Mouse (Mus musculus): ENCODE measurements around the gene Qtrt2. TPM values are rescaled to one million over a fixed set of nuclear protein-coding genes. Genes with fewer than 3 reads are reported as not detected.

Gene Qtrt2
- polyA plus RNA-seq, 1 experiment from 2014 or later, result 27.7 TPM

- H3K27me3 ChIP-seq (replicated peaks; ENCODE audit: control insufficient read depth, insufficient read depth, low read length), result no peaks in the 10 kb centered on the region
- DNase-seq (ENCODE audit: low spot score), result peak; percentile 36
- 65% methylated on average over 3 of the region's 3 CpGs for WGBS
- H3K4me2 ChIP-seq (ENCODE audit: low read length), result no peak overlapping the region
- H3K4me3 ChIP-seq (ENCODE audit: low read depth, low read length), result no peak overlapping the region
- no peaks in the 10 kb centered on the region for H3K4me1 ChIP-seq (ENCODE audit: control insufficient read depth, insufficient read depth, low read length)
- H3K36me3 ChIP-seq (ENCODE audit: control insufficient read depth, insufficient read depth, low read length), result no peaks in the 10 kb centered on the region
- no peak overlapping the region for H3K9ac ChIP-seq (ENCODE audit: low read length)
- peak; percentile 58; the same call in 1 of the 2 replicates for ATAC-seq
- H3K9me3 ChIP-seq (replicated peaks; ENCODE audit: control insufficient read depth, low read length), result no peaks in the 10 kb centered on the region
- H3K27ac ChIP-seq (ENCODE audit: low read depth, low read length), result no peak overlapping the region
Measured at GRCm38 (mm10) chr16:43827492-43827891, 99.1 kb downstream of the Qtrt2 start.

- no peak for DNase-seq (ENCODE audit: low spot score)
Measured at GRCm38 (mm10) chr16:43818404-43818803, 108.2 kb downstream of the Qtrt2 start.

GRCm38 (mm10) chr16:43816321-43816720, 110.3 kb downstream of the Qtrt2 start:
- Histone ChIP-seq H3K4me3 (ENCODE audit: low read depth, low read length) (no peak overlapping the region), H3K4me1 (ENCODE audit: control insufficient read depth, insufficient read depth, low read length) (no peaks in the 10 kb centered on the region), H3K4me2 (ENCODE audit: low read length) (no peak overlapping the region), H3K36me3 (ENCODE audit: control insufficient read depth, insufficient read depth, low read length) (no peaks in the 10 kb centered on the region), H3K27me3 (replicated peaks; ENCODE audit: control insufficient read depth, insufficient read depth, low read length) (no peaks in the 10 kb centered on the region), H3K9me3 (replicated peaks; ENCODE audit: control insufficient read depth, low read length) (no peaks in the 10 kb centered on the region), H3K9ac (ENCODE audit: low read length) (no peak overlapping the region), H3K27ac (ENCODE audit: low read depth, low read length) (no peak overlapping the region)
- no peak for DNase-seq (ENCODE audit: low spot score)
- no peak for ATAC-seq
- WGBS, result 72% methylated on average over 5 of the region's 5 CpGs

More at GRCm38 (mm10) chr16:43818404-43818803, 108.2 kb downstream of the Qtrt2 start:
- Histone ChIP-seq H3K4me2 (ENCODE audit: low read length) (no peak overlapping the region), H3K36me3 (ENCODE audit: control insufficient read depth, insufficient read depth, low read length) (no peaks in the 10 kb centered on the region), H3K4me1 (ENCODE audit: control insufficient read depth, insufficient read depth, low read length) (no peaks in the 10 kb centered on the region), H3K9me3 (replicated peaks; ENCODE audit: control insufficient read depth, low read length) (no peaks in the 10 kb centered on the region), H3K4me3 (ENCODE audit: low read depth, low read length) (no peak overlapping the region), H3K9ac (ENCODE audit: low read length) (no peak overlapping the region), H3K27ac (ENCODE audit: low read depth, low read length) (no peak overlapping the region), H3K27me3 (replicated peaks; ENCODE audit: control insufficient read depth, insufficient read depth, low read length) (no peaks in the 10 kb centered on the region)
- 97% methylated on average over 6 of the region's 6 CpGs for WGBS
- ATAC-seq, result no peak

GRCm38 (mm10) chr16:43814644-43815043, 112.0 kb downstream of the Qtrt2 start:
- H3K36me3 ChIP-seq (ENCODE audit: control insufficient read depth, insufficient read depth, low read length), result no peaks in the 10 kb centered on the region
- no peaks in the 10 kb centered on the region for H3K27me3 ChIP-seq (replicated peaks; ENCODE audit: control insufficient read depth, insufficient read depth, low read length)
- WGBS, result 55% methylated on average over 4 of the region's 4 CpGs
- no peak overlapping the region for H3K27ac ChIP-seq (ENCODE audit: low read depth, low read length)
- H3K9ac ChIP-seq (ENCODE audit: low read length), result no peak overlapping the region
- H3K9me3 ChIP-seq (replicated peaks; ENCODE audit: control insufficient read depth, low read length), result no peaks in the 10 kb centered on the region
- H3K4me3 ChIP-seq (ENCODE audit: low read depth, low read length), result no peak overlapping the region
- DNase-seq (ENCODE audit: low spot score) (no peak), ATAC-seq (no peak)
- no peaks in the 10 kb centered on the region for H3K4me1 ChIP-seq (ENCODE audit: control insufficient read depth, insufficient read depth, low read length)
- H3K4me2 ChIP-seq (ENCODE audit: low read length), result no peak overlapping the region

Other genes with a start within 250 kb of the Qtrt2 start
- gene Drd3, start 172.8 kb downstream of the Qtrt2 start, polyA plus RNA-seq (2014; fragmentation: Nextera tagmentation; extraction: Ambion mirVana), result 0.12 and 0.13 TPM in 2 replicates
- 6.6 and 6.7 TPM in 2 replicates for gene Ccdc191, start 37.0 kb downstream of the Qtrt2 start, polyA plus RNA-seq (2014; fragmentation: Nextera tagmentation; extraction: Ambion mirVana)
- 1.3 and 2.4 TPM in 2 replicates for gene Zdhhc23, start 53.0 kb upstream of the Qtrt2 start, polyA plus RNA-seq (2014; fragmentation: Nextera tagmentation; extraction: Ambion mirVana)
- 2.1 and 2.3 TPM in 2 replicates for gene Gramd1c, start 136.5 kb upstream of the Qtrt2 start, polyA plus RNA-seq (2014; fragmentation: Nextera tagmentation; extraction: Ambion mirVana)
- gene Atp6v1a, start 212.9 kb upstream of the Qtrt2 start, polyA plus RNA-seq (2014; fragmentation: Nextera tagmentation; extraction: Ambion mirVana), result 125 and 127 TPM in 2 replicates
- 39.6 and 44.8 TPM in 2 replicates for gene Naa50, start 213.0 kb upstream of the Qtrt2 start, polyA plus RNA-seq (2014; fragmentation: Nextera tagmentation; extraction: Ambion mirVana)
- 4.3 and 4.6 TPM in 2 replicates for gene Usf3, start 246.4 kb upstream of the Qtrt2 start, polyA plus RNA-seq (2014; fragmentation: Nextera tagmentation; extraction: Ambion mirVana)